Mouse (Mus musculus): ENCODE measurements around the gene Hist4h4. TPM values are rescaled to one million over a fixed set of nuclear protein-coding genes. Genes with fewer than 3 reads are reported as not detected.

Gene Hist4h4
- polyA plus RNA-seq, 1 experiment from 2014 or later, result 0.61 TPM

GRCm38 (mm10) chr6:136789391-136789971 lies 14.7 kb downstream of the Hist4h4 start:
- H3K9me3 ChIP-seq (ENCODE audit: control insufficient read depth, low read length), result no peaks in the 10 kb centered on the region
- H3K4me1 ChIP-seq (ENCODE audit: control insufficient read depth, insufficient read depth, low read length), result no peaks in the 10 kb centered on the region
- no peak overlapping the region for H3K4me3 ChIP-seq (ENCODE audit: low read depth, low read length)
- H3K36me3 ChIP-seq (ENCODE audit: control insufficient read depth, insufficient read depth, low read length), result no peaks in the 10 kb centered on the region
- ATAC-seq (ENCODE audit: insufficient read depth, low FRiP score, low TSS enrichment) (no peak), DNase-seq (ENCODE audit: low spot score) (no peak)
- no peaks in the 10 kb centered on the region for H3K27me3 ChIP-seq (ENCODE audit: control insufficient read depth, insufficient read depth, low read length)
- H3K4me2 ChIP-seq (ENCODE audit: low read depth), result no peak overlapping the region
- WGBS, result 90% methylated on average over 5 of the region's 5 CpGs
- H3K9ac ChIP-seq (ENCODE audit: low read length), result no peak overlapping the region
- H3K27ac ChIP-seq (ENCODE audit: low read depth, low read length), result no peak overlapping the region

GRCm38 (mm10) chr6:136782761-136783160 lies 21.5 kb downstream of the Hist4h4 start:
- 84% methylated on average over 9 of the region's 9 CpGs for WGBS

GRCm38 (mm10) chr6:136782146-136782545 lies 22.1 kb downstream of the Hist4h4 start:
- Histone ChIP-seq H3K4me3 (ENCODE audit: low read depth, low read length) (no peak overlapping the region), H3K27ac (ENCODE audit: low read depth, low read length) (no peak overlapping the region), H3K27me3 (ENCODE audit: control insufficient read depth, insufficient read depth, low read length) (no peaks in the 10 kb centered on the region), H3K9me3 (ENCODE audit: control insufficient read depth, low read length) (no peaks in the 10 kb centered on the region), H3K4me2 (ENCODE audit: low read depth) (no peak overlapping the region), H3K9ac (ENCODE audit: low read length) (no peak overlapping the region), H3K36me3 (ENCODE audit: control insufficient read depth, insufficient read depth, low read length) (no peaks in the 10 kb centered on the region), H3K4me1 (ENCODE audit: control insufficient read depth, insufficient read depth, low read length) (no peaks in the 10 kb centered on the region)
- ATAC-seq (ENCODE audit: insufficient read depth, low FRiP score, low TSS enrichment), result no peak
- 85% methylated on average over 12 of the region's 12 CpGs for WGBS
- DNase-seq (ENCODE audit: low spot score), result no peak

More at GRCm38 (mm10) chr6:136782761-136783160, 21.5 kb downstream of the Hist4h4 start:
- H3K4me1 ChIP-seq (ENCODE audit: control insufficient read depth, insufficient read depth, low read length), result no peaks in the 10 kb centered on the region
- H3K27ac ChIP-seq (ENCODE audit: low read depth, low read length), result no peak overlapping the region
- ATAC-seq (ENCODE audit: insufficient read depth, low FRiP score, low TSS enrichment), result no peak
- no peaks in the 10 kb centered on the region for H3K36me3 ChIP-seq (ENCODE audit: control insufficient read depth, insufficient read depth, low read length)
- H3K4me2 ChIP-seq (ENCODE audit: low read depth), result no peak overlapping the region
- no peaks in the 10 kb centered on the region for H3K27me3 ChIP-seq (ENCODE audit: control insufficient read depth, insufficient read depth, low read length)
- DNase-seq (ENCODE audit: low spot score), result no peak
- H3K9me3 ChIP-seq (ENCODE audit: control insufficient read depth, low read length), result no peaks in the 10 kb centered on the region
- H3K4me3 ChIP-seq (ENCODE audit: low read depth, low read length), result no peak overlapping the region
- H3K9ac ChIP-seq (ENCODE audit: low read length), result no peak overlapping the region

- Histone ChIP-seq H3K4me3 (ENCODE audit: low read depth, low read length) (no peak within 1 kb of the TSS), H3K4me2 (ENCODE audit: low read depth) (no peak within 1 kb of the TSS), H3K9me3 (ENCODE audit: control insufficient read depth, low read length) (no peaks in the 10 kb centered on the region), H3K27me3 (ENCODE audit: control insufficient read depth, insufficient read depth, low read length) (no peaks in the 10 kb centered on the region), H3K27ac (ENCODE audit: low read depth, low read length) (no peak within 1 kb of the TSS), H3K36me3 (ENCODE audit: control insufficient read depth, insufficient read depth, low read length) (no peaks in the 10 kb centered on the region), H3K4me1 (ENCODE audit: control insufficient read depth, insufficient read depth, low read length) (no peaks in the 10 kb centered on the region), H3K9ac (ENCODE audit: low read length) (no peak within 1 kb of the TSS)
- ATAC-seq (ENCODE audit: insufficient read depth, low FRiP score, low TSS enrichment) (no peak), DNase-seq (ENCODE audit: low spot score) (no peak)
- 81% methylated on average over 20 of the region's 20 CpGs for WGBS
These were observed 22.7 kb downstream of the Hist4h4 start, which contains the start of gene Gucy2c for GRCm38 (mm10) chr6:136781377-136781986. Gene Gucy2c (minus strand): TSS chr6:136781765.

- Histone ChIP-seq H3K36me3 (ENCODE audit: control insufficient read depth, insufficient read depth, low read length) (no peaks in the 10 kb centered on the region), H3K4me1 (ENCODE audit: control insufficient read depth, insufficient read depth, low read length) (no peaks in the 10 kb centered on the region), H3K4me2 (ENCODE audit: low read depth) (no peak overlapping the region), H3K9ac (ENCODE audit: low read length) (no peak overlapping the region), H3K27me3 (ENCODE audit: control insufficient read depth, insufficient read depth, low read length) (no peaks in the 10 kb centered on the region), H3K4me3 (ENCODE audit: low read depth, low read length) (no peak overlapping the region), H3K9me3 (ENCODE audit: control insufficient read depth, low read length) (no peaks in the 10 kb centered on the region), H3K27ac (ENCODE audit: low read depth, low read length) (no peak overlapping the region)
- ATAC-seq (ENCODE audit: insufficient read depth, low FRiP score, low TSS enrichment) (no peak), DNase-seq (ENCODE audit: low spot score) (no peak)
- 84% methylated on average over 1 of the region's 1 CpGs for WGBS
These were observed 27.8 kb downstream of the Hist4h4 start for GRCm38 (mm10) chr6:136776392-136776791.

- H3K27ac ChIP-seq (ENCODE audit: low read depth, low read length), result no peak overlapping the region
- no peaks in the 10 kb centered on the region for H3K9me3 ChIP-seq (ENCODE audit: control insufficient read depth, low read length)
- no peak overlapping the region for H3K4me2 ChIP-seq (ENCODE audit: low read depth)
- ATAC-seq (ENCODE audit: insufficient read depth, low FRiP score, low TSS enrichment), result no peak
- H3K36me3 ChIP-seq (ENCODE audit: control insufficient read depth, insufficient read depth, low read length), result no peaks in the 10 kb centered on the region
- H3K27me3 ChIP-seq (ENCODE audit: control insufficient read depth, insufficient read depth, low read length), result no peaks in the 10 kb centered on the region
- 84% methylated on average over 7 of the region's 7 CpGs for WGBS
- no peak overlapping the region for H3K4me3 ChIP-seq (ENCODE audit: low read depth, low read length)
- no peaks in the 10 kb centered on the region for H3K4me1 ChIP-seq (ENCODE audit: control insufficient read depth, insufficient read depth, low read length)
- H3K9ac ChIP-seq (ENCODE audit: low read length), result no peak overlapping the region
- DNase-seq (ENCODE audit: low spot score), result no peak
These were observed 34.4 kb downstream of the Hist4h4 start for GRCm38 (mm10) chr6:136769859-136770258.

- DNase-seq (ENCODE audit: low spot score), result no peak
- 92% methylated on average over 8 of the region's 8 CpGs for WGBS
- ATAC-seq (ENCODE audit: insufficient read depth, low FRiP score, low TSS enrichment), result no peak
These were observed 35.1 kb downstream of the Hist4h4 start for GRCm38 (mm10) chr6:136769143-136769542.

GRCm38 (mm10) chr6:136763912-136764311 lies 40.3 kb downstream of the Hist4h4 start:
- H3K27me3 ChIP-seq (ENCODE audit: control insufficient read depth, insufficient read depth, low read length), result no peaks in the 10 kb centered on the region
- no peak overlapping the region for H3K4me2 ChIP-seq (ENCODE audit: low read depth)
- H3K4me1 ChIP-seq (ENCODE audit: control insufficient read depth, insufficient read depth, low read length), result no peaks in the 10 kb centered on the region
- H3K36me3 ChIP-seq (ENCODE audit: control insufficient read depth, insufficient read depth, low read length), result no peaks in the 10 kb centered on the region
- DNase-seq (ENCODE audit: low spot score) (no peak), ATAC-seq (ENCODE audit: insufficient read depth, low FRiP score, low TSS enrichment) (no peak)
- no peaks in the 10 kb centered on the region for H3K9me3 ChIP-seq (ENCODE audit: control insufficient read depth, low read length)
- H3K4me3 ChIP-seq (ENCODE audit: low read depth, low read length), result no peak overlapping the region
- H3K27ac ChIP-seq (ENCODE audit: low read depth, low read length), result no peak overlapping the region
- WGBS, result 93% methylated on average over 1 of the region's 1 CpGs
- no peak overlapping the region for H3K9ac ChIP-seq (ENCODE audit: low read length)

More at GRCm38 (mm10) chr6:136769143-136769542, 35.1 kb downstream of the Hist4h4 start:
- Histone ChIP-seq H3K4me2 (ENCODE audit: low read depth) (no peak overlapping the region), H3K4me3 (ENCODE audit: low read depth, low read length) (no peak overlapping the region), H3K4me1 (ENCODE audit: control insufficient read depth, insufficient read depth, low read length) (no peaks in the 10 kb centered on the region), H3K27me3 (ENCODE audit: control insufficient read depth, insufficient read depth, low read length) (no peaks in the 10 kb centered on the region), H3K27ac (ENCODE audit: low read depth, low read length) (no peak overlapping the region), H3K36me3 (ENCODE audit: control insufficient read depth, insufficient read depth, low read length) (no peaks in the 10 kb centered on the region), H3K9ac (ENCODE audit: low read length) (no peak overlapping the region), H3K9me3 (ENCODE audit: control insufficient read depth, low read length) (no peaks in the 10 kb centered on the region)
